11 mouse cellular contexts compared by ENCODE assay signal in genomic region chr7:62261688-62262114, GRCm38 (mm10).
DNase-seq lines count a peak whose midpoint lies in the region; ATAC-seq lines count a peak whose summit lies in the region.
"Had no signal": no experiment of that assay in that cellular context is flagged by ENCODE, and none has a peak within 500 bp of the region (broad histone marks: within the 10 kb centered on the region; RNA-seq: fewer than 3 reads in every experiment).

No protein-coding gene starts in this region.

- no peaks in the 10 kb centered on the region for H3K27me3 ChIP-seq in forebrain, embryonic 14.5 days (replicated peaks; ENCODE audit: control insufficient read depth, insufficient read depth, low read length)
- no peaks in the 10 kb centered on the region for H3K27me3 ChIP-seq in limb, embryonic 10.5 days (ENCODE audit: low read depth, poor library complexity, severe bottlenecking)
- H3K27me3 ChIP-seq in neural tube, embryonic 14.5 days (ENCODE audit: control insufficient read depth, insufficient read depth, low read length): no peaks in the 10 kb centered on the region

- no peaks in the 10 kb centered on the region for H3K36me3 ChIP-seq in forebrain, embryonic 14.5 days (ENCODE audit: control insufficient read depth, insufficient read depth, low read length)
- no peaks in the 10 kb centered on the region for H3K36me3 ChIP-seq in limb, embryonic 10.5 days
- no peaks in the 10 kb centered on the region for H3K36me3 ChIP-seq in neural tube, embryonic 14.5 days (ENCODE audit: control insufficient read depth, insufficient read depth, low read length)

- H3K4me1 ChIP-seq in forebrain, embryonic 14.5 days (ENCODE audit: control insufficient read depth, insufficient read depth, low read length): no peaks in the 10 kb centered on the region
- peaks cover 4% of the 10 kb centered on the region; the same call in 1 of the 2 replicates for H3K4me1 ChIP-seq in limb, embryonic 10.5 days
- no peaks in the 10 kb centered on the region for H3K4me1 ChIP-seq in neural tube, embryonic 14.5 days (ENCODE audit: control insufficient read depth, insufficient read depth, low read length)

- DNase-seq in left cerebral cortex, postnatal 10 days (ENCODE audit: extremely low spot score in 1 of 2, low spot score in 2 of 2): peak; percentile 1 to 17
- no peak for DNase-seq in left cerebral cortex, adult 9 months (ENCODE audit: low spot score in 2 of 2)
- DNase-seq in forebrain, embryonic 14.5 days (ENCODE audit: low spot score): peak; percentile 85
- peak; percentile 30 for DNase-seq in limb, embryonic 10.5 days (ENCODE audit: low spot score)
- no peak for DNase-seq in spleen, postnatal 36 days (ENCODE audit: low spot score in 2 of 2)
- no peak for DNase-seq in gastrocnemius, postnatal 10 days
- no peak for DNase-seq in c-Kit-positive CD71-positive TER-119-positive erythroid progenitor cells, embryonic 14.5 days (ENCODE audit: low spot score)
- DNase-seq: cerebellum, adult 9-11 months; lung, postnatal 14 days had no signal

- no peak overlapping the region for H3K4me3 ChIP-seq in forebrain, embryonic 14.5 days (ENCODE audit: low read depth, low read length)
- no peak overlapping the region for H3K4me3 ChIP-seq in limb, embryonic 10.5 days
- H3K4me3 ChIP-seq in neural tube, embryonic 14.5 days (ENCODE audit: low read depth, low read length): no peak overlapping the region
- H3K4me3 ChIP-seq: left cerebral cortex, adult 2 months had no signal

- no peak overlapping the region for H3K4me2 ChIP-seq in forebrain, embryonic 14.5 days (ENCODE audit: low read length)
- no peak overlapping the region for H3K4me2 ChIP-seq in neural tube, embryonic 14.5 days (ENCODE audit: low read depth, low read length)

- no peaks in the 10 kb centered on the region for H3K9me3 ChIP-seq in forebrain, embryonic 14.5 days (replicated peaks; ENCODE audit: control insufficient read depth, low read length)
- no peaks in the 10 kb centered on the region; the same call in 1 of the 2 replicates for H3K9me3 ChIP-seq in limb, embryonic 10.5 days (replicated peaks)
- H3K9me3 ChIP-seq in neural tube, embryonic 14.5 days (ENCODE audit: control insufficient read depth, low read length): no peaks in the 10 kb centered on the region

- no peak overlapping the region for H3K9ac ChIP-seq in forebrain, embryonic 14.5 days (ENCODE audit: low read length)
- no peak overlapping the region for H3K9ac ChIP-seq in neural tube, embryonic 14.5 days (replicated peaks; ENCODE audit: low read depth, low read length)

- H3K27ac ChIP-seq in forebrain, embryonic 14.5 days (ENCODE audit: low read depth, low read length): peak overlapping the region; percentile 52; the same call in 1 of the 2 replicates
- peak overlapping the region; percentile 37 for H3K27ac ChIP-seq in limb, embryonic 10.5 days
- H3K27ac ChIP-seq in neural tube, embryonic 14.5 days (ENCODE audit: low read depth, low read length): peak overlapping the region; percentile 69
- H3K27ac ChIP-seq: left cerebral cortex, adult 2 months had no signal

- intact Hi-C loops in left cerebral cortex, postnatal 10 days (cut with DNase I): no loop called here

- peak; percentile 94 for ATAC-seq in forebrain, embryonic 14.5 days
- ATAC-seq in neural tube, embryonic 14.5 days (ENCODE audit: low read depth): peak; percentile 94

- 33% methylated on average over 8 of the region's 8 CpGs for WGBS in forebrain, embryonic 14.5 days
- WGBS in limb, embryonic 10.5 days: 44% methylated on average over 8 of the region's 8 CpGs
- WGBS in neural tube, embryonic 14.5 days: 33% methylated on average over 8 of the region's 8 CpGs

Comparison
In these comparisons a context has a peak if more than half of its experiments do, and no peak if none do; other contexts are left out.
1. DNase-seq: peak in left cerebral cortex, postnatal 10 days (2 of 2), forebrain, embryonic 14.5 days (single experiment) and limb, embryonic 10.5 days (single experiment); none in left cerebral cortex, adult 9 months (0 of 2), spleen, postnatal 36 days (0 of 2), gastrocnemius, postnatal 10 days (single experiment) and c-Kit-positive CD71-positive TER-119-positive erythroid progenitor cells, embryonic 14.5 days (single experiment).
2. Peak in every context shown above with its lines, with median percentiles within 50 percentile points of each other: H3K27ac ChIP-seq.